Mouse (Mus musculus): ENCODE results near the gene Ly86. TPM values are rescaled to one million over a fixed set of nuclear protein-coding genes. Genes with fewer than 3 reads are reported as not detected.

Ly86 gene
- polyA plus RNA-seq, 1 experiment from 2014 or later: 6.9 TPM

DNA sequence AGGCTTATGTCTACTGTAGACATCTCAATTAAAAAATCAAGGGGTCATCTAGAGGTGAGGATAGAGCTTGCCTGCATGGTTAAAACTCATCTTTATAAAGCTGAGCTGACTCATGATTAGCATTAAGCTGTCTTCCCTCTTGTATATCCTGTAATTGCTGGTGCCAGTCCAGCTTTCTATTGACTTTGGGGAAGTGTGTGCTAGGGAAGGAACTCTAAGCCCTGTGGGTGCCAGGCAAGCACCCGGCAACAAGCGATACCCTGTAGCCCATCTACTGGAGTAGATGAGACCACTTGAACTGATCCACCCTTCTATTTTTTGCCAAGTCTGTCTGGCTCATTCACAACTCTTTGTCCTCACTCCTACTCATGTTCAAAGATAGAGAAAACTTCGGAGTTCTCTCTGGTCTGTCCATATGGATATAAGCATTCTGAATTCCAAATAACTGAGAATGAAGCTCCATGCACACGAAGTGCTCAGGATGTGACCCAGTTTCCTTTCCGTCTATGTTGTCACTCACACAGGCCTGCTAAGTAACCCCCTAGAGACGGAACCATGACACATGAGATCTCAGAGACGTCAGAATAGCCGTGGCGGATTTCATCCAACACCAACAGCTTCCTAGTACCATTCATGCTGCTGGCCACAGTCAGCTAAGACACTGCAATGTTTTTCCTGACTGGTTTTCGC lies 10.8 kb downstream of the Ly86 start:
- Histone ChIP-seq H3K9me3 (replicated peaks) (no peaks in the 10 kb centered on the region), H3K4me2 (no peak overlapping the region), H3K4me1 (no peaks in the 10 kb centered on the region), H3K27me3 (no peaks in the 10 kb centered on the region), H3K36me3 (no peaks in the 10 kb centered on the region), H3K9ac (no peak overlapping the region), H3K4me3 (replicated peaks) (no peak overlapping the region), H3K27ac (no peak overlapping the region)
- 82% methylated on average over 10 of the region's 10 CpGs for WGBS
- no peak for ATAC-seq (replicated peaks; ENCODE audit: low FRiP score)

DNA sequence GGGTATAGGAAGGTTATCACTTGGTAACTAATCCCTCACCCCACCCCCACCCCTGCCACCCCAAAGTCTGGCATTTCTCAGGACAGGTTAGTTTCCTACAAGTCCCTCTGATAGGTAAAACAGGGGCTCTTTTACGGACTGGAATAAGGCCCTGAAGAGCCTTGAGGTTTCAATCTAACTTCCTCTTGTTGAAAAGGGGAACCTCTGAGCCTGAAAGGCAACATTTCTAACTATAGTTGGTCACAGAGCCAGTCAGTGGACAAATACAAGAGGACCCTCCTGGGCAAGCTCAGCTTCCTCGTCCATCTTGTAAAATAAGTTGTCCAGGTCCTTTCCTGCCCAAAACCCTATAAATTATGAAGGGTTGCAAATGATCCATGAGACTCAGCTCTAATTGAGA lies 11.5 kb downstream of the Ly86 start:
- WGBS: 84% methylated on average over 2 of the region's 2 CpGs
- H3K27ac ChIP-seq: no peak overlapping the region

DNA sequence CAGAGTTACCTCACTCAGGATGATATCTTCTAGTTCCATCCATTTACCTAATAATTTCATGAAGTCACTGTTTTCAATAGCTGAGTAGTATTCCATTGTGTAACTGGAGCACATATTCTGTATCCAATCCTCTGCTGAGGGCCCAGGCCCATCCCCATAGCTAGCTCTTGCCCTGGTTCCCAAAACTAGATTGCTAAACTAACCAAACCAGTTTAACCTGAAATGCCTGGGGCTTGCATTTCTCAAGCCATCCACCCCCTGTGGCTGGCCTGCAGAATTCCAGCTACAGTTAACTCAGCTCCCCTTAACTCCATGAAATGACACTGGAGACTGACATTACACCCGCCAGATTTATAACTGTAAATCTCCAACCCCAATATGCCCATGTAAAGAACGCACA lies 13.1 kb downstream of the Ly86 start:
- H3K4me3 ChIP-seq (replicated peaks): no peak overlapping the region
- 91% methylated on average over 2 of the region's 2 CpGs for WGBS
- no peak for ATAC-seq (replicated peaks; ENCODE audit: low FRiP score)
- H3K27ac ChIP-seq: no peak overlapping the region
- H3K9ac ChIP-seq: no peak overlapping the region
- H3K27me3 ChIP-seq: no peaks in the 10 kb centered on the region
- H3K4me2 ChIP-seq: no peak overlapping the region
- no peaks in the 10 kb centered on the region for H3K36me3 ChIP-seq
- H3K9me3 ChIP-seq (replicated peaks): no peaks in the 10 kb centered on the region
- H3K4me1 ChIP-seq: no peaks in the 10 kb centered on the region

More for the DNA sequence above, 11.5 kb downstream of the Ly86 start:
- Histone ChIP-seq H3K4me1 (no peaks in the 10 kb centered on the region), H3K4me2 (no peak overlapping the region), H3K4me3 (replicated peaks) (no peak overlapping the region), H3K9me3 (replicated peaks) (no peaks in the 10 kb centered on the region), H3K9ac (no peak overlapping the region), H3K27me3 (no peaks in the 10 kb centered on the region), H3K36me3 (no peaks in the 10 kb centered on the region)
- no peak for ATAC-seq (replicated peaks; ENCODE audit: low FRiP score)

GRCm38 (mm10) chr13:37361249-37361648 lies 16.2 kb downstream of the Ly86 start:
- Histone ChIP-seq H3K4me2 (no peak overlapping the region), H3K4me3 (replicated peaks) (no peak overlapping the region), H3K27ac (no peak overlapping the region), H3K9ac (no peak overlapping the region), H3K36me3 (no peaks in the 10 kb centered on the region), H3K4me1 (no peaks in the 10 kb centered on the region), H3K27me3 (no peaks in the 10 kb centered on the region), H3K9me3 (replicated peaks) (no peaks in the 10 kb centered on the region)
- 50% methylated on average over 1 of the region's 1 CpGs for WGBS
- ATAC-seq (replicated peaks; ENCODE audit: low FRiP score): no peak

DNA sequence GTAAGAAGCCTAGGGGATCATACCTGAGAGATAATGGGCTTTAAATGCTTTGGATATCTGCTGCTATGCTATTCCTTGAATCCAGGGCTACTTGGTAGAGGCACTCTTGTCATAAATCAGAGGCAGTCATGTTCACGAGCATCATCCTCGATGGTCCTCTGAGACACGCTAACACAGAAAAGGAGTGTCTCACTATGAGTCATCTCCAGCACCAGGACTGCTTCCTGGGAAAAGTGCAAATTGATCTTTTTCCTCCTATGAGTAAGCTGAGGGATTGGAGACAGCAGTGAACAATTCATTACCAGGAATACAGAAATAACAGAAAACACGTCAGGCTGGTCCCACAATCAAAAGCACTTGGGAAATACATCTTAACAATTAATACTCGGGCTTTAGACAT lies 19.3 kb downstream of the Ly86 start:
- Histone ChIP-seq H3K36me3 (no peaks in the 10 kb centered on the region), H3K27me3 (no peaks in the 10 kb centered on the region), H3K4me3 (replicated peaks) (no peak overlapping the region), H3K9me3 (replicated peaks) (no peaks in the 10 kb centered on the region), H3K4me2 (no peak overlapping the region), H3K4me1 (no peaks in the 10 kb centered on the region), H3K9ac (no peak overlapping the region), H3K27ac (no peak overlapping the region)
- ATAC-seq (replicated peaks; ENCODE audit: low FRiP score): no peak
- 56% methylated on average over 5 of the region's 5 CpGs for WGBS

DNA sequence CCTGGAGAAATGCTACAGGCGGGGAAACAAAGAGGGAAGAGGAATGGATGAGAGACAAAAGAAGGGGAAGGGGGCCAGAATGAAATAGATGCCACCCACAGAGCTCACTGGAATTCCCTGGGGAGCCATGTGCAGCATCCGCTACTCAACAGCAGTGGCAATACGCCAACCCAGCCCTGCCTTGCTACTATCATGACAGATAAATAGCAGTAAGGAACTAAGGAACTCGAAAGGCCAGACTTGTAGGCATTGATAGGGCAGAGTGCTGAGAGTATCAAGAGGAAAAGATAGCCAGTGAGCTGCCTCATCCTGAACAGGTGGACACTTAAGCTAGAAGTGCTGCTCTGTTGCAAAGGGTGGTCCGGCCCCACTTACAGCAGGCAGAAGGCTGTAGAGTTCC lies 31.4 kb downstream of the Ly86 start:
- no peaks in the 10 kb centered on the region for H3K36me3 ChIP-seq
- H3K27ac ChIP-seq: no peak overlapping the region
- no peaks in the 10 kb centered on the region for H3K27me3 ChIP-seq
- ATAC-seq (replicated peaks; ENCODE audit: low FRiP score): no peak
- 71% methylated on average over 5 of the region's 5 CpGs for WGBS
- H3K9ac ChIP-seq: no peak overlapping the region
- no peaks in the 10 kb centered on the region for H3K4me1 ChIP-seq
- no peak overlapping the region for H3K4me2 ChIP-seq
- no peak overlapping the region for H3K4me3 ChIP-seq (replicated peaks)
- no peaks in the 10 kb centered on the region for H3K9me3 ChIP-seq (replicated peaks)

- Histone ChIP-seq H3K9me3 (replicated peaks) (no peaks in the 10 kb centered on the region), H3K27me3 (no peaks in the 10 kb centered on the region), H3K9ac (no peak overlapping the region), H3K4me2 (no peak overlapping the region), H3K36me3 (no peaks in the 10 kb centered on the region), H3K4me1 (no peaks in the 10 kb centered on the region), H3K27ac (no peak overlapping the region), H3K4me3 (replicated peaks) (no peak overlapping the region)
- no peak for ATAC-seq (replicated peaks; ENCODE audit: low FRiP score)
- WGBS: 66% methylated on average over 9 of the region's 9 CpGs
Measured at GRCm38 (mm10) chr13:37388222-37389202, 43.5 kb downstream of the Ly86 start.

DNA sequence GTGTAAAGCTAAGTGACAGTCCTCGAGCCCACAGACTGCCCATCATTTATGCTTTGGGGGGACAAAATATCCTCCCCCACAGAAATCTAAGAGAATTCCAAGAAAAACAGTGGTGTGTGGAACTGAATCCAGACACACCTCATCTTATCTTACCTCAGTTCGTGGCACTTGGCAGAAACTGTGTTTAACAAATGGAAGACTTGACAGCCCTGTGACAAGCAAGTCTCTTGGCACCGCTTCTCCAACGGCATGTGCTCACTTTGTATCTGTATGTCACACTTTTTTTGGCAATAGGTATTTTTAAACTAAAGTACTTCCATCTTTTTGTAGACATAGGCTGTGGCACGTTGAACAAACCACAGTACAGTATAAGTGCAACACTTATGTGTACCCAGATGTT lies 44.3 kb downstream of the Ly86 start:
- H3K4me2 ChIP-seq: no peak overlapping the region
- no peak overlapping the region for H3K27ac ChIP-seq
- no peak for ATAC-seq (replicated peaks; ENCODE audit: low FRiP score)
- H3K9me3 ChIP-seq (replicated peaks): no peaks in the 10 kb centered on the region
- no peak overlapping the region for H3K9ac ChIP-seq
- H3K4me1 ChIP-seq: no peaks in the 10 kb centered on the region
- H3K36me3 ChIP-seq: no peaks in the 10 kb centered on the region
- H3K27me3 ChIP-seq: no peaks in the 10 kb centered on the region
- H3K4me3 ChIP-seq (replicated peaks): no peak overlapping the region
- WGBS: 61% methylated on average over 5 of the region's 5 CpGs

DNA sequence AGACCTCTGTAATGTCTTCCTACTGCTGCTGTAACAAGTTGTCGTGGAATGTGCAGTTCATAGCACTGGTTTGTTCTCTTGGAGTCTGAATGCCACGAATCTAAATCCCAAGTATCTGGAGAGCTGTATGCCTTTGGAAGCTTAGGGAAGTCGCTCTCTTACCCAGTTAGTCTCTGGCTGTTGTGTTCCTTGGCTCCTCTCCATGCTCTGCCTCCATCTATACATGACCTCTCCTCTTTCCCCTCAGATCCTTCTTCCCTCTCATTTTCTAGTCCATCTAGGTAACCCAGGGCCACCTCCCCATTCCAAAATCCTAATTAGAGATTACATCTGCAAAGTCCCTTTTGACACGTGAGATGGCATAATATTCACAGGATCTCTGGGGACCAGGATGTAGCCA lies 53.8 kb downstream of the Ly86 start:
- WGBS: 78% methylated on average over 4 of the region's 4 CpGs
- no peak overlapping the region for H3K4me3 ChIP-seq (replicated peaks)
- no peaks in the 10 kb centered on the region for H3K4me1 ChIP-seq
- H3K9me3 ChIP-seq (replicated peaks): no peaks in the 10 kb centered on the region
- H3K4me2 ChIP-seq: no peak overlapping the region
- no peaks in the 10 kb centered on the region for H3K27me3 ChIP-seq
- no peak overlapping the region for H3K9ac ChIP-seq
- no peak overlapping the region for H3K27ac ChIP-seq
- H3K36me3 ChIP-seq: no peaks in the 10 kb centered on the region
- ATAC-seq (replicated peaks; ENCODE audit: low FRiP score): no peak

GRCm38 (mm10) chr13:37399340-37399739 lies 54.3 kb downstream of the Ly86 start:
- Histone ChIP-seq H3K4me3 (replicated peaks) (no peak overlapping the region), H3K9ac (no peak overlapping the region), H3K4me1 (no peaks in the 10 kb centered on the region), H3K4me2 (no peak overlapping the region), H3K9me3 (replicated peaks) (no peaks in the 10 kb centered on the region), H3K27me3 (no peaks in the 10 kb centered on the region), H3K36me3 (no peaks in the 10 kb centered on the region), H3K27ac (no peak overlapping the region)
- WGBS: 93% methylated on average over 8 of the region's 8 CpGs
- ATAC-seq (replicated peaks; ENCODE audit: low FRiP score): no peak

- H3K4me2 ChIP-seq: no peak overlapping the region
- no peak overlapping the region for H3K27ac ChIP-seq
- H3K9me3 ChIP-seq (replicated peaks): no peaks in the 10 kb centered on the region
- H3K36me3 ChIP-seq: no peaks in the 10 kb centered on the region
- no peaks in the 10 kb centered on the region for H3K27me3 ChIP-seq
- H3K4me3 ChIP-seq (replicated peaks): no peak overlapping the region
- H3K4me1 ChIP-seq: no peaks in the 10 kb centered on the region
- ATAC-seq (replicated peaks; ENCODE audit: low FRiP score): no peak
- WGBS: 65% methylated on average over 3 of the region's 3 CpGs
- H3K9ac ChIP-seq: no peak overlapping the region
Measured at GRCm38 (mm10) chr13:37402421-37402820, 57.4 kb downstream of the Ly86 start.

DNA sequence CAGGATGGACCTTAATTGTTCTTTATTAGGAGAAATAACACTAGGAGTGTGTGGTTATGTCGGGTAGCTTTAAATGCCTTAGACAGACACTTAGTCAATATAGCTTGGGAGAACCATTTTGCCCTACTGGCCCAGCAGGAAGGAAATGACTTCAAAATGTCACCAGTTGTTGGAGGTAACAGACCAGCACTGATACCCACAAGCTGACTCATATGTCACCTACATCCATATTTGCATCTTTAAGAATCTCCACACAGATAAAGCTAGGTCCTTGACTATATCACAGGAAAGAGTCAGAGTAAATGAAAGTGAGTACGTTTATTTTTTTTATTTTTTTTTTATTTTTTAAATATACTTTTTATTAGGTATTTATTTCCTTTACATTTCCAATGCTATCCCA lies 58.7 kb downstream of the Ly86 start:
- H3K9ac ChIP-seq: no peak overlapping the region
- no peak overlapping the region for H3K4me3 ChIP-seq (replicated peaks)
- no peak for ATAC-seq (replicated peaks; ENCODE audit: low FRiP score)
- no peak overlapping the region for H3K4me2 ChIP-seq
- H3K9me3 ChIP-seq (replicated peaks): no peaks in the 10 kb centered on the region
- WGBS: 89% methylated on average over 2 of the region's 2 CpGs
- H3K36me3 ChIP-seq: no peaks in the 10 kb centered on the region
- no peaks in the 10 kb centered on the region for H3K4me1 ChIP-seq
- H3K27me3 ChIP-seq: no peaks in the 10 kb centered on the region
- no peak overlapping the region for H3K27ac ChIP-seq
